ENCODE assay signal across 1 mouse cellular context in genomic region chr5:137749196-137749836, GRCm38 (mm10).
TF ChIP-seq lines count a peak whose summit lies in the region.

No protein-coding gene starts in this region.

TF ChIP-seq in MEL, 35 proteins besides CTCF, POLR2A, EP300 and RAD21:
- TF ChIP-seq SIN3A (IDR thresholded peaks at IDR 0.05; ENCODE audit: low read length): no peak
- no peak for TF ChIP-seq ZNF384 (IDR thresholded peaks at IDR 0.05; ENCODE audit: low read depth, low read length)
- TF ChIP-seq JUND (IDR thresholded peaks at IDR 0.05; ENCODE audit: low read depth, low read length): no peak
- TF ChIP-seq TCF12 (IDR thresholded peaks at IDR 0.05; ENCODE audit: low read depth, low read length): no peak
- TF ChIP-seq CHD1 (IDR thresholded peaks at IDR 0.05; ENCODE audit: low read depth, low read length): no peak
- no peak for TF ChIP-seq ETS1 (IDR thresholded peaks at IDR 0.05; ENCODE audit: low read depth, low read length)
- no peak for TF ChIP-seq TBP (IDR thresholded peaks at IDR 0.05; ENCODE audit: low read depth, low read length)
- no peak for TF ChIP-seq USF1 (IDR thresholded peaks at IDR 0.05; ENCODE audit: low read depth, low read length)
- TF ChIP-seq GATA1 (IDR thresholded peaks at IDR 0.05; ENCODE audit: low read depth, low read length): no peak
- no peak for TF ChIP-seq ZKSCAN1 (IDR thresholded peaks at IDR 0.05; ENCODE audit: low read depth, low read length)
- TF ChIP-seq TAL1 (IDR thresholded peaks at IDR 0.05; ENCODE audit: low read length): no peak
- TF ChIP-seq MYB (IDR thresholded peaks at IDR 0.05; ENCODE audit: low read depth, low read length): no peak
- no peak for TF ChIP-seq NRF1 (IDR thresholded peaks at IDR 0.05; ENCODE audit: insufficient read depth, low read depth, low read length, poor library complexity, severe bottlenecking)
- no peak for TF ChIP-seq MAX (IDR thresholded peaks at IDR 0.05; ENCODE audit: low read length)
